Mouse (Mus musculus) layer of hippocampus, adult 11-12 months (tissue): ENCODE measurements around the gene Gcnt1.
A peak's percentile ranks its signal among the peaks of the same experiment; 100 is the strongest.

Source experiments
- DNase-seq: peaks from one replicate; pipeline ENCODE4 v3.0.0; 2022; ENCODE audit warnings: low spot score

The Gcnt1 gene

DNA sequence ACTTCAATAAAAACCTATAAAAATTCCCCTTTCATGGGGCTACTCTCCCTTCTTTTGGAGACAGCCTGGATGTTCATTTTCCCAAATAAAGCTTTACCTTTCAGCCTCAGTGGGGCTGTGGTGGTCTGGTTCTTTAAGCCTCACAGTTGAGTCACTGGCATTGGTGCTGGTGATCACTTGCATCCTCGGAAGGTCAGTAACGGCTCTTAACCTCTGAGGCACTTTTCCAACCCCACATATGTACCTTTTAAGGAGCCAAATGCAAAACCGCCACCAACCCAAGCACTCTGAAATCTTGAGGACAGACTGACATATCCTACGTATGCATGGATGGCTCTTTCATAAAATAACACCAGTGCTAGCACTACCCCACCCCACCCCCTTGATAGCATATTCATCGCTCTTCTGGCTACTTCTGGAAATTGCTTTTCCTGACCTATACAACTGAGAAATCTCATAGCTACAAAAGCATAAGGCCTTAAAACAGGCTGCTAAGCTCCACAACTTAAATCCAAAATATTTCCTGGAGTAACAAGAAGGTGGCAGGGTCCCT, 48.9 kb downstream of the Gcnt1 start:
- no peak for DNase-seq

DNA sequence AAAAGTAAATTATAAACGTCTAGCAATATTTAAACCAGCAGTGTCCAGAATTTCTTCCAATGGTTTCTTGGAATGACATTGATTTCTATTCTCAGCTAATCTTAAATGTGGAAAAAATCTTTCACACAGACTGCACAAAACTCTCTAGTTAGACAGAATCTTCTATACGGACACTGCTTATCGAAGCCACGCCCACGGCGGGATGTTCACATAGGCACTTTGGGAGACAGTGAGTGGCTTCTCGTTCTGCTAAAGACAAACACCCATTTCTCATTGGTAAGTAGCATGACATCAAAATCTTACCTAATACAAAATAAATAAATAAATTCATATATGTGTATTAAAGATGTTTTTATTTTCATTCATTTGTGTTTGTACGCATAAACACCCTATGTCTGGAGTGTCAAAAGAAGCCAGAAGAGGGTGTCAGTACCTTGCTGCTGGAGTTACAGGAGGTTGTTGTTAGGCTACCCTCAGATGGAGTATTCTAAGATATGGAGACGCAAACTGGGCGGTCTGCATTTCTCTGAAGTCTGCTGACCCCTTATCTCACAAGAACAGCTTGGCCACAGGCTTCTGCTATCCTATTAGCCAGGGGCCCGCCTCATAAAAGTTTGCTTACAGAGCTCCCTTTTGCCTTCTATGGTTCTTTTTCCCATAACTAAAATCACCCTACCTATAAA, 49.5 kb downstream of the Gcnt1 start:
- no peak for DNase-seq

- no peak for DNase-seq
Observed at GRCm38 (mm10) chr19:17319770-17320169, 52.9 kb downstream of the Gcnt1 start.

- no peak for DNase-seq
Observed at GRCm38 (mm10) chr19:17318733-17319132, 53.9 kb downstream of the Gcnt1 start.

DNA sequence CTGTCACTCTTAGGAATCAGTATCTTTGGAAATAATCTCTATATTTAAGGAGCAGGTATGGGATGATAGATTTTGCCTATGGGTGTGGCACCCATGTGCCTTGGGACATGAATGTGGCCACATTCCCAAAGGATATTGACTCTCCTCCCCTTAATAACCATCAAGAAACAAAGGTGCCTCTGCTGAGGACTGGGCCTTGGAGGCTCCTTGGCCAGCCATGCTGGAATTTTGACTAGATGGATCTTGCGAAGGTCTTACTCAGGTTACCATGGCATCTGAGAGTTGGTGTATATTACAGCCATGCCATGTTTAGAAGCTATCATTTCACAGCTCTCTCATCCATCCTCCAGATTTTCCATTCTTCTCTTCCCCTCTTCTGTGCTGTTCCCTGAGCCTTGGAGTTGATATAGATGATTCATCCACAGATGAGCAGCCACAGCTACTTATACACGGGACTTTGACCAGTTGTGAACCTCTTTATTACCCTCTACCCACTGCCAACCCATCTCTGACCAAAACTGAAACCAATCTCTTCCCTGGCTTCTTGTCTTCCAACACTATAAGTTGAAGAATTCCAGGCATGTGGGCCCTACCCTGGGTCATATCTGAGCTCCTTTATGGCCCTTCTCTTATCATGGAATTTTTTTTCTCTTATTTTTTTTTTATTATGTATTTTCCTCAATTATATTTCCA, 56.2 kb downstream of the Gcnt1 start:
- no peak for DNase-seq

DNA sequence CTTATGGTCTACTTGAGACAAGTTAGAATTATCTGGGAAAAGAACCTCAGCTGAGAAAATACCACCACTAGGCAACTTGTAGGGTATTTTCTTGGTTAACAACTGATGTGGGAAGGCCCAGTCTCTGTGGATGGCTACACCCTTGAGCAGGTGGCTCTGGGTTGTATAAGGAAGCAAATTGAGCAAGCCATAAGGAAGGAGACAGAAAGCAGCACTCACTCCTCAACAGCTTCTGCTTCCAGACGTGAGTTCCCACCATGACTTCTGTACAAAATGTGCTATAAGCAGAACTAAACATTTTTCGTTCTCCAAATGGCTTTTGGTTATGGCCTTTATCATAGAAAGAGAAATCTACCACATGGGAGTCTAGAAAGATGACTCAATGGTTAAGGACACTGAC, 58.2 kb downstream of the Gcnt1 start:
- DNase-seq = no peak

GRCm38 (mm10) chr19:17313766-17314165, 58.9 kb downstream of the Gcnt1 start:
- no peak for DNase-seq

DNA sequence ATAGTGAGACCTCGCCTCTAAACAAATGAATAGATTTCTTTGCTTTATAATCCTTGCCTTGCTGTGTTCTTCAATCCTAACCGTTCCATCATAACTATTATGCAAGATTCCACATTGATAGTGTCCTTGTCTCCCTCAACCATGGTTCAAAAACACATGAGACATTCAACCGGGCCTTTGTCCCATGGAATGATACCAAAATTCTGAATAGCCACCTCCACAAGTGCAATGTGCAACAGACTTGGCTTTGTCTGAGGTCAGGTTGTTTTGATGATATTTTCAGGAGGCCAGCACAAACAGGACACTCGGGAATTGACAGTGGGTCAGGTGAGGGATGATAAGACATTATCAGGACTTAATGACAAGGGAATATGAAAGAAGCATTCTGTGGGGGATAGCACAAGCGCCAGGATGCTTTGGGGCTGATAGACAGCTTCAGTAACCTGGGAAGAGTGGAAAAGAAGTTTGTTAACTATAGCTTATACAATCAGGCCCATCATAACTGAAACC, 59.9 kb downstream of the Gcnt1 start:
- DNase-seq = no peak

DNA sequence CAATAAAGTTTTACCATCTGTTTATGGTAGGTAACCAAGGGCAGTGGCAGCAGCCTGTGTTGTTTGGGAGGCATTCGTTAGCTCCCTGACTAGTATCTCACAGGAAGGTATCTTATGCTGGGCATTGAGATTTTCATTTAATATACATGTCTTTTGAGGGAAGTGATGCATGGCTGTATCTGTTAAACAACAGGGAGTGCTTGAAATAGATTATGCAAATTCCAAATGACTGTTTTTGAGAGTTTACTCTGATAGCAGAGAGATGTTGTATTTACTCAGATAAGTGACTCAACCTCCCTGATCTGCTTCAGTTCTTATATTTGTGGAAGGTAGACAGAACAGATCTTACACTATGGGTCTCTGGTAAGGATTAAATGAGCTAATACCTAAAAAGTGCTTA, 61.1 kb downstream of the Gcnt1 start:
- DNase-seq = no peak

DNA sequence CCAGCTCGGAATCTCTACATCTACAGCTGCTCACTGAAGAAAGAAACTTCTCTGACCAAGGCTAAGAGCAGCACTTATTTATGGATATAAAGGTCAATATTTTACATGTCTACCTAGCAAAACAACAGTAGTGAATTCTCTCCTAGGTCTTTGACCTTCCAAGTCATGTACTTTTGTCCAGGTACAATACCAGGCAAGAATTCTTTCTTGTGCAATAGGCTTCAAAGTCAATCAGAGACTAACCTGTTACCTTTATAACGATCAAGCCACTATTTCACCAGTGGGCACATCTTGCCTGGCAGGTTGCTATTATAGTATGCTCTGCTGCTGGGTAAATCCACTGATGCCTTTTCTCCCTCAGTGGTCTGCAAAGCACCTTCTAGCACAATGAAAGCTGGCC, 61.6 kb downstream of the Gcnt1 start:
- DNase-seq = no peak

GRCm38 (mm10) chr19:17296081-17296480, 76.6 kb downstream of the Gcnt1 start:
- no peak for DNase-seq

DNA sequence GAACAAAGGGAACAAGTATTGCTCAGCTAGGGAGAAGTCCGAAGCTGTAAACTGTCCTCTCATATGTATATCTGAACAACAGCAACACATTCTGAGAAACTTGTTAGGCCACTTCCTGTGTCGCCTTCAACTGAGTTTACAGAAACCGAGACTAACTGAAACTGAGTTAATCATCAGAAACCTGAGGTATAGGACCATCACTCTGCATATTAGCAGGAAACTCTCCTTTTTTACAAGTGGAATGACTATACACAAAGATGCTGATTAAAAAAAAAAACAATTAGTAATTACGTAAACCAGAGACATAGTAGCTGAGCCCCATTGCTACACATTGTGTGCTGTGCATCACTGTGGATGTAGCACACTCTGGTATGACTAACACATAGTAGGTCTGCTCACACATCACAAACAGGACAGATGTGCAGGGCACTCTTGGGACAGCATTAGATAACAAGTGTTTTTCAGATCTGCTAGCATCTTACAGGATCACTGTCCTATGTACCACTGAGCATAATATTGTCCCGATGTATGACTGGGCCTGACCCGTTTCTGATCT, 77.4 kb downstream of the Gcnt1 start:
- DNase-seq = no peak

- DNase-seq = no peak
Observed at GRCm38 (mm10) chr19:17294136-17294535, 78.5 kb downstream of the Gcnt1 start.

GRCm38 (mm10) chr19:17289526-17289925, 83.1 kb downstream of the Gcnt1 start:
- DNase-seq = no peak

GRCm38 (mm10) chr19:17286004-17286403, 86.6 kb downstream of the Gcnt1 start:
- DNase-seq = peak; percentile 26

GRCm38 (mm10) chr19:17283317-17283716, 89.3 kb downstream of the Gcnt1 start:
- DNase-seq = no peak

- DNase-seq = no peak
Observed at GRCm38 (mm10) chr19:17278381-17279051, 94.1 kb downstream of the Gcnt1 start.
